Mouse (Mus musculus) macrophage (primary cell): Measurements from ENCODE around the gene Clec1b. TPM values are rescaled to one million over a fixed set of nuclear protein-coding genes. Genes with fewer than 3 reads are reported as not detected.

ENCODE experiments used
- H3K27ac ChIP-seq: fragments of 350-480 bp; formaldehyde crosslinking; 2 replicates; pipeline ENCODE4 v1.9.0; 2021
- H3K36me3 ChIP-seq: fragments of 350-480 bp; formaldehyde crosslinking; 2 replicates; pipeline ENCODE4 v1.9.0; 2021; ENCODE audit errors: inconsistent target
- H3K4me3 ChIP-seq: fragments of 350-480 bp; formaldehyde crosslinking; 2 replicates; pipeline ENCODE4 v1.9.0; 2021; ENCODE audit errors: inconsistent target
- H3K79me2 ChIP-seq: fragments of 350-480 bp; formaldehyde crosslinking; 2 replicates; pipeline ENCODE4 v1.9.0; 2021; ENCODE audit errors: inconsistent target
- WGBS: methylation state at CpG from one replicate; pipeline ENCODE4 v1.1.7; 2026; ENCODE audit warnings: inconsistent platforms; ENCODE audit not compliant: missing documents; 5-methylcytosine and 5-hydroxymethylcytosine counted together
- polyA plus RNA-seq: library from polyadenylated mRNA; stranded (reverse); fragments of 250-400 nt; gene quantifications from 3 replicates; pipeline ENCODE4 v1.2.4, GENCODE M21; 2018; ENCODE audit warnings: inconsistent platforms
- total RNA-seq, 78 experiments: library from RNA; depleted of rRNA; stranded (reverse); fragments of 250-400 nt; gene quantifications; 1 replicate in 9 of 78; 2 replicates in 24 of 78; 3 replicates in 43 of 78; 4 replicates in 2 of 78; pipeline ENCODE4 v1.2.4; 2018; ENCODE audit warnings: inconsistent platforms in 56 of 78

Clec1b gene
- total RNA-seq (2018; cell fraction: chromatin; rRNA removed) = 10 to 100 TPM in 5 of 26 experiments, 1 to 10 TPM in 21; 2.7 to 15.4 (median 7.5) TPM
- 1 to 10 TPM in 22 of 26 experiments, under 1 TPM in 4; 0.84 to 3.1 (median 1.5) TPM for total RNA-seq (2018; cell fraction: cytosol; rRNA removed)
- 10 to 100 TPM in 2 of 26 experiments, 1 to 10 TPM in 24; 2.6 to 12.2 (median 5.7) TPM for total RNA-seq (2018; cell fraction: nucleus; rRNA removed)
- polyA plus RNA-seq = 0.93 to 5.0 TPM (median 1.5 TPM) in 3 replicates

DNA sequence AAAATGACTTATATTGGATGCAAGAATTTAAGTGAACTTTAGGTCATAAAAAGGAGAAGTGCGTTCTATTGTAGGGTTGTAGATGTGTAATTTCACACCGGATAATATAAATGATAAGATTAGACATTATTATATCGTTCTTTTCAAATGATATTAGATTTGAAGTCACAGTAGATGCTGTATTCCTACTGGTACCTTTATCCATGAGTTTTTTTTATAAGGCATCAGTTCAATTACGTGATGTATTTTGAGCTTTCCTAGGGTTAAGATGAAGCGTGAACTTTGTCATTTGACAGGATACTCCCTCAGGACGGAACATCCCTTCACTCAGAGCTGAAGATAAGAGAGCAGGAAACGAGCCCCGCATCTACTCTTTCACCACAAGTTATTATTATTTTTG is at the start of gene Clec1b:
Clec1b (plus strand) TSS at position 301 of the 400 bp plus-strand sequence.
- WGBS = 90% methylated on average over 8 of the region's 8 CpGs
- Histone ChIP-seq H3K27ac (no peak within 1 kb of the TSS), H3K79me2 (no peaks in the 10 kb centered on the region), H3K36me3 (no peaks in the 10 kb centered on the region), H3K4me3 (no peak within 1 kb of the TSS)

DNA sequence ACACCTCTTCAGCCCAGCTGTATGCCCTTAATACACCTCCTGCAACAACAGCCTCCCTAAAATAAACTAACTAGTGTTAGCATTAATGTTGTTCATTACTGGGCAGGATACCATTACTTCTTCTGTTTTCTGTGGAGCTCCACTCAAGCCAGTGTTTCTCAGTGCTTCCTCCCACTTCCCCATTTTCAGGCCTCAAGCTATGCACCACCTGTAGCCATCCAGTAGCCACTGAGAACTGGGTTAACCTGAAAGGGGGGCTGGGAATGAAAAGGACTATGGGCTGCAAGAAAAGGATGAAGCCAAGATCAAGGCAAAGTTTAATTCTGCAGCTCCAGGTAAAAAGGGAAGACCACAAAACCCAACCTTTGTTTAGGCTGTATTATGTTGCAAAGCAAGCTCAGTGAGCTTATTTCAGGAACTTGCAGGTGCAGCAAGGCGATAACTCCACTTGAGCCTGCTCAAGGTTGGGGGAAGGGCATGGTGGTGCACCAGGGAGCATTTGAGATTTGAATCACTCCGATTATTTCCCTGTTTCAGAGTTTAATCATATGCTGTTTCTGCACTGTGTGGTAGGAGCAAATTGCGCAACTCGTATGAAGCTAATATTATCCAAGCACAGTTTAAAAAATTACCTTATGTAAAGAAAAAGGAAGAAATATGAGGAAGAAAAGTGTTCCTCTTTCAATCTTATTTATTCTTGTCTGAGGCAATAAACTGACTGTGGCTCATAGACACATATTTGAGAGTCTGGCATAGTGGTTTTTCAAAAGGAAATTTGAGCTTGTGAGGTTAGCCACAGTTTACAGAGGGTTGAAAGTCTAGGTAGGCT is 47.4 kb upstream of the Clec1b start:
- Histone ChIP-seq H3K4me3 (peak overlapping the region; percentile 52), H3K36me3 (peaks cover 15% of the 10 kb centered on the region), H3K27ac (peak overlapping the region; percentile 95), H3K79me2 (peaks cover 44% of the 10 kb centered on the region)
- 0% methylated on average over 4 of the region's 4 CpGs for WGBS

DNA sequence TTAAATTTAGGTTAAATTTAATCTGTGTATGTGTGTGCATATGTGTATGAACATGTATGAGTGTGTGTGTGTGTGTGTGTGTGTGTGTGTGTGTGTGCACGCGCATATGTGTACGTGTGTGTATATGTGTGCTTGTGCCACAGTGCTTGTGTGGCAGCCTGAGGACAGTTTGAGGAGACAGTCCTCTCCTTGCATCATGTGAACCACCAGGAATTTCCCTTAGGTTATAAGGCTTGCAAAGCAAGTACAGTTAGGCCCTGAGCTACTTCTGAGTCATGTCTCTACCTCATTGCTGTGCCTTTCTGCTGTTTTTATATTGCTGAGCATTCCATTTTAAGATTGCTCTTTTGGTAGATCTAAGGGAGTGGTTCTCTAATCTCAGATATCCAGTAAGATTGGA is 46.0 kb upstream of the Clec1b start:
- peaks cover 28% of the 10 kb centered on the region for H3K36me3 ChIP-seq
- peak overlapping the region; percentile 95 for H3K27ac ChIP-seq
- H3K4me3 ChIP-seq = peak overlapping the region; percentile 52
- peaks cover 57% of the 10 kb centered on the region for H3K79me2 ChIP-seq
- 52% methylated on average over 3 of the region's 3 CpGs for WGBS

DNA sequence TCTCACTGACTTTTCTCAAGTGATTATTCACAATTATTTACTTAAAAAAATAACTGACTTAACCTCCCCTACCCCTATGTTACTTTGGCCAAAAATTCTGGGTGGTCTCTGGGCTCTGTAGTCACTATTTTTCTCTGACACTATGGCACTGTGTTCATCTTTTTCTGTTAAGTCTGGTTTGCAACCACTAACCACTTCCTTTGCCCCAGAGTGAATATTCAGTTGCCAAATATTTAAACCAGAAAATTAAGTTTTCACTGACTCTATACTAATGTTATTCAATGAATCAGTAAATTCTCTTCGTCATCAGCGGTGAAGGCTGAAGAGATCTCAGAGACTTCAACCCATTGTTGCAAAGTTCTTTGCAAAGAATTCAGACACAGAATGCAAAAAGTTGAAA is 41.3 kb upstream of the Clec1b start:
- Histone ChIP-seq H3K79me2 (peaks cover 98% of the 10 kb centered on the region), H3K4me3 (no peak overlapping the region), H3K27ac (no peak overlapping the region), H3K36me3 (peaks cover 49% of the 10 kb centered on the region)
- WGBS = 55% methylated on average over 2 of the region's 2 CpGs

DNA sequence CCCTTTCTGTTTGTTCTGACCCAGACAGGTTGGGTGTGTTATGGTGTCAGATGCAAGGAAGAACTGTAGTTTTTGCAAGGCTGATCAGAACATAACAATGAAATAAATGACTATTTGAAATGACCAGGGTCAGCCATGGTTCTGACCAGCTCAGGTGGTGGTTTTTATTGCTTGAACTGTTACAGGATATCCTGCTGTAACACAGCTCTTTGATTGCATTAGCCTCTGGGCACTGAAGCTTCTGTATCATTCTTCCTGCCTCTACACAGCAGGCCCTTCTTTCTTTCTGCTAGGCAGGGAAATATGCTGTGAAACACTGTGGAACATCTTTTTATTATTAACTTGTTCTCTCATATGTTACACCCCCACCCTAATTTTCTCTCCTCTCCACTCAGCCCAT is 40.7 kb upstream of the Clec1b start:
- Histone ChIP-seq H3K27ac (no peak overlapping the region), H3K36me3 (peaks cover 49% of the 10 kb centered on the region), H3K79me2 (peaks cover 98% of the 10 kb centered on the region), H3K4me3 (no peak overlapping the region)

DNA sequence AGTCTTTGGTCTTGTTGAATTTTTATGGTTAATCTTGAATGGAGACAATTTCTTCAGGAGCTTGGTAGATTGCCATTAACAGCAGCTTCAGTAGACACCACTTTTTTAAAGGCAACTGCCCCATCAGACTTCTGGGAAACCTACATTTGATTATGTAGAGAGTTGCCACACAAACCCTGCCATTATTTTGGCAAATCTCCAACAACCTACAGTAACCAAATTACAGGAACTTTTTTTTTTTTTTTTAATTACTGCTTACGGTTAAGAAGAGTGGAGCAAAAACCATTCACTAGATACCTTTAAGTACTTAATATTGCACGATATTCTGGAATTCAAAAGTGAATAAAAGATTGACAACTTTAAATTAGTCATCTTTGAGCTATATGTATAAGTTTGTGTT is 37.6 kb upstream of the Clec1b start:
- H3K36me3 ChIP-seq = peaks cover 42% of the 10 kb centered on the region
- H3K27ac ChIP-seq = no peak overlapping the region
- WGBS = 89% methylated on average over 2 of the region's 2 CpGs
- H3K79me2 ChIP-seq = peaks cover 84% of the 10 kb centered on the region
- H3K4me3 ChIP-seq = no peak overlapping the region

DNA sequence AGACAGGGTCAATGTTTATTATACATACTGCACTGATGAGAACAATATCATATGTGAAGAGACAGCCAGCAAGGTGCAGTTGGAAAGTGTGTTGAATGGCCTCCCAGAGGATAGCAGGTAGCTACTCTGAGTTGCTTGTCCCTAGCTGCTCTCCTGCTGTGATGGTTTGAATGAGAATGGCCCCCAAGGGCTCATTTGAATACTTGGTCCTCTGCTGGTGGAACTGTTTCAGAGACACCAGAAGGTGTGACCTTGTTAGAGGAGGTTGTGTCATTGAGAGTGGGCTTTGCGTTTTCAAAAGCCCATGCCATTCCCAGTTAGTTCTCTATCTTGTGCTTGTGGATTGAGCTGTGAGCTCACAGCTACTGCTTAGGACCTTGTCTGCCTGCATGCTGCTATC is 33.2 kb upstream of the Clec1b start:
- 86% methylated on average over 1 of the region's 1 CpGs for WGBS
- H3K79me2 ChIP-seq = peaks cover 43% of the 10 kb centered on the region
- peak overlapping the region; percentile 27 for H3K27ac ChIP-seq
- H3K36me3 ChIP-seq = peaks cover 22% of the 10 kb centered on the region; the same call in 1 of the 2 replicates
- H3K4me3 ChIP-seq = no peak overlapping the region

DNA sequence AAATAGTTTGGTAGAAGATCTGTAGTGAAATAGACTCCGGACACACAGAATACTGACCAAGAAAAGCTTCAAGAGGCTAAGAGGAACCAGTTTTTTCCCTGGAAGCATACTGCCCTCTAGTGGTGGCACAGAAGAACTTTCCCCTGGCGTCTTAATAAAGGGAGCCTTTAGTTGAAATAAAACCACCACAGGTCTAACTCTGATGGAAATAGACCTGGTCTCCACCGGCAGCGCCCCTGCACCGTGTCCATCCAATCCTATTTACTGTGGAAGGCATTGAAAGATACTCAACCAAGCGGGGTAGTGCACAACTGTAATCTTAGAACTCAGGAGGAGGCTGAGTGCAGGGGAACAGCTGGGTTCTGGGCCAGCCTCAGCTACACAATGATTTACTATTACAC is 31.1 kb upstream of the Clec1b start:
- H3K27ac ChIP-seq = no peak overlapping the region
- H3K4me3 ChIP-seq = no peak overlapping the region
- H3K79me2 ChIP-seq = peaks cover 23% of the 10 kb centered on the region
- peaks cover 22% of the 10 kb centered on the region; the same call in 1 of the 2 replicates for H3K36me3 ChIP-seq
- WGBS = 2% methylated on average over 6 of the region's 6 CpGs

DNA sequence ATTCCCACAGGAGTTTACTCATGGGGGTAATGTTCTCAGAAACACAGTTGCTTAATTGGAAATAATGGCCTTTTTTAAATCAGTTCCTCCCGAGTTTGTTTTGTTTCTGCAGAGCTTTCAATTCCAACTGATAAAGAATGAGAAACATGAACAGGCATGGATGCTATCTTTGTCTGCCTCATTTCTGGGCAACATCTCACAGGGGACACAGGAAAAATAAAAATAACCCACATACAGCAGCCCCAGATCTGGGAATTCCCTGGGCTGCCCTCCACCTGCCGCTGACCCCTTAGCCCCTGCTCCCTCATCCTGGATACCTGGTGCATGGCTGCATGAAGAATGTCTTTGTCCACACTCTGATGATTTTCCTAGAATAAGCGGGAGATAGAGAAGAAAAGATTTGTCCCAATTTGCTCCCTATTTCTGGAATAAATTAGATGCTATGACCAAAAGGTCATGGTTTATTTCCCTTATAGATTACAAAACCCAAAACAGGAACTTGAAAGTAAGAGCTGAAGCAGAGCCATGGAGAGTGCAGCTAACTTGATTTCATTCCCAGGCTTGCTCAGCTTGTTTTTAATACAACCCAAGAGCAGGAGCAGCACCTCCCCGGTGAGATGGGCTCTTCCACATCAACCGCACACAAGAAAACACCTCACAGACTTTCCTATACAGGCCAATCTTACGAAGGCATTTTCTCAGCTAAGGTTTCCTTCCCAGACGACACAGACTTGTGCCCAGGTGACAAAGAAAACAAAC is 27.5 kb upstream of the Clec1b start:
- 56% methylated on average over 7 of the region's 7 CpGs for WGBS
- H3K27ac ChIP-seq = no peak overlapping the region

DNA sequence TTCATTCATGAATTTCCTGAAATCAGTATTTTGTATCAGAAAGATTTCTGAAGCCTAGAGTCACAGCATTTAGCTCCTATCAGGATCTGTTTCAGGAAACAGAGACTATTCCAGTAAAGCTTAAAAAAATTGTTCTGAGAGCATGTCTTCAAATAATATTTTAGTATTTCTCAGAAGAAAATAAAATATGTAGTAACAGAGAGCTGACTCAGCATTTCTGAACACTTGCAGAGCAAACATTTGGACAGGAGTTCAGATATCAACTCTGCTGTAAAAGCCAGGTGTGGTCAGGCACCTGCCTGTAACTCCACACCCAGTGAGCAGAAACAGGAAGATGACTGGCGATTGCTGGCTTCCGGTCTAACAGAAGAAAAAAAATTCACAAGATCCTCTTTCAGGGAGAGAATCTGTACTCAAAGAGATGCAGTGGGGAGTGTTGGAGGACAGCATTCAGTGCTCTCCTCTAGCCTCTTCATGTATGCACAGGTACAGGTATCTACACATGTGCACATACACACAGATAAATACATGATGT is 22.1 kb upstream of the Clec1b start:
- 0% methylated on average over 2 of the region's 2 CpGs for WGBS
- Histone ChIP-seq H3K4me3 (no peak overlapping the region), H3K79me2 (no peaks in the 10 kb centered on the region), H3K27ac (no peak overlapping the region), H3K36me3 (no peaks in the 10 kb centered on the region)

More for the DNA sequence above, 27.5 kb upstream of the Clec1b start:
- peaks cover 2% of the 10 kb centered on the region for H3K79me2 ChIP-seq
- H3K4me3 ChIP-seq = no peak overlapping the region
- H3K36me3 ChIP-seq = peaks cover 16% of the 10 kb centered on the region; the same call in 1 of the 2 replicates

DNA sequence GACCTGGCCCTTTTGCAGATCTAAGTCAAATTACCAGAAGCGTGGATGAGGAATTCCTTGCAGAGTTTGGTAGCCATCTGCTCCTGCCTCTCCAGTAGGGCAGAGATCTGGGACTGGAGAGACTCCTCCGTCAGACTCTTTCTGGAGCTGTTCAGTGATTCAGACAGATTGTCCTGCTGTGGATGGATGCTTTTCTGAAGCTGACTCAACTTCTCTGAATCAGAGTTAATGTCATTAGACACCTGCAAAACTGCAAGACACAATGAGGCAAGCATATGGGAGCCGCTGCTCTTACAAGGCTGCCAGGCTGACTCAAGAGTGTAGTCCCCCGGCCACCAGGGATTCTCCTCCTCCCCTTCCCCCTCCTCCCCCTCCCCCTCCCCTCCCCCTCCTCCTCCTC is 16.6 kb upstream of the Clec1b start:
- Histone ChIP-seq H3K27ac (no peak overlapping the region), H3K36me3 (no peaks in the 10 kb centered on the region), H3K4me3 (no peak overlapping the region), H3K79me2 (no peaks in the 10 kb centered on the region)
- 100% methylated on average over 2 of the region's 4 CpGs for WGBS

DNA sequence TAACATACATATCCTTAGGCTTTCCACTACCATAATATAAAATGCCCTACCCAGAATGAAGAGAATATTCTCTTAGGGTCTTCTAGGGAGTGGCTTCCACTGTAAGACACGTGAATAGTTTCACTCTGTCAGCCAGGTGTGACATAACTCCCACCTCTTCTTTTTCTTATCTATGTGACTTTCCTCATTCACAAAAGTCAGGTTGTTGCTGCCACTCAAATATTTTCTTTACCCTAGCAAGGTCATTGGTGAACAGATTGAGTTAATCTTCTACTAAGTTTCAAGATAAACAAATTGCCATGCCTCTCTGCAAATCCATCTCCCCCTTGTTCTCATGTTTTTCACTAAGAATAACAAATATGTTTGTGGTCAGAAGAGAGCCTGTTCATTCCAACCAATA is 15.4 kb upstream of the Clec1b start:
- WGBS = 100% methylated on average over 1 of the region's 1 CpGs
- no peaks in the 10 kb centered on the region for H3K79me2 ChIP-seq
- no peaks in the 10 kb centered on the region for H3K36me3 ChIP-seq
- H3K27ac ChIP-seq = no peak overlapping the region
- H3K4me3 ChIP-seq = no peak overlapping the region

DNA sequence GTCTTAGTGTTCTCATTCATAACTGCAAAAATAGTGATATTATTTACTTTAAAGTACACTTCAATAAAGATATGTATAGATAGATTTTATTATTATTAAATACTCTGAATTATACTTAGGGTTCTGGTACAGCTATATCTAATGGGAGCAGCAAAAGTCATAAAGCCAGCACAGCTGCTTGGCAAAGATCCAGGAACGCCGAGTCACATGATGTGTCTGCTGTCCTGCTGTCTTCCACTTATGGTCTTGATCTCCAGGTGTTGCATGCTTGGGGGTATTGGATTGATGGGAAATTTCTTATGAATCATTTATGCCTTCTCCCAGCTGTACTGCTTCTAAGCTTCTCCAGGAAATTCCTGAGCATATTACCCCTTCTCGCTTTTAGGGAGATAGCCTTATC is 13.6 kb upstream of the Clec1b start:
- no peaks in the 10 kb centered on the region for H3K36me3 ChIP-seq
- no peak overlapping the region for H3K4me3 ChIP-seq
- 71% methylated on average over 3 of the region's 3 CpGs for WGBS
- no peak overlapping the region for H3K27ac ChIP-seq
- H3K79me2 ChIP-seq = no peaks in the 10 kb centered on the region

DNA sequence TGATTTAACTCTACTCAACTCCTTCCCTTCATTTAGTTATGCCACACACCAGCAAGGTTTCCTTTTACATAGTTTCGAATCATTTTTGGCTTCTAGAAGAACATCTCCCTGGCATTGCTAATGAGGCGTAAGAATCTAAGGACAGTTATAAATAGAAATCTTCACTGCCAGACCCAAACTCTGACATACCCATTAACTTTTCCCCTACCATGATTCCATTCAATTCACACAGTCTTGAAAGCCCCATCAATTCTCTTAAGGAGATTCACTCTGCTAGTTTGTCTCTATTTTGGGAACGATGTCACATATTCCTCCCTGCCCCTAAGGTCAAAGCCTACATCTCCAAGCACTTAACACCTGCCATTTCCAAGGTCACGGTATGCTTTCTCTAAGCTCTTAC is 12.1 kb upstream of the Clec1b start:
- Histone ChIP-seq H3K27ac (no peak overlapping the region), H3K79me2 (no peaks in the 10 kb centered on the region), H3K4me3 (no peak overlapping the region), H3K36me3 (no peaks in the 10 kb centered on the region)
- 97% methylated on average over 4 of the region's 4 CpGs for WGBS
